Mouse (Mus musculus): ENCODE measurements around the gene Zfp750.

Zfp750 gene

GRCm38 (mm10) chr11:121474831-121475230 is 44.3 kb downstream of the Zfp750 start:
- no peak for DNase-seq (ENCODE audit: low spot score)

DNA sequence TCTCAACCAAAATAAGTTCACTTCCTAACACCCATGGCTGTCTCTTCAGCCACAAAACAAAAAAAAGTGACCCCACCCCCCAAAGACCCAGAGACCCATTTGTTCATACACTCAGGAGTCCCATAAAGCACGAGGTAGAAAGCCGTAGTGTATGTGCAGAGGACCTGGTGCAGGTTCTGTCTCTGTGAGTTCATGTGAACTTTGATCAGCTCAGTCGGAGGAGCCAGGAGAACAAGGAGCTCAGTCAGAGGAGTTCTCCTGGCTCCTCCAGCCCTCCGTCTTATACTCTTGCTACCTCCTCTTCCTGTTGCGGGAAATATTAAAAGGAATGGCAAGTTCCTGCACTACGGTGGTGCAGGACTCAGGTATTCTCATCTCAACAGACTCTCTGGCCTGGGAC is 51.7 kb downstream of the Zfp750 start:
- DNase-seq (ENCODE audit: low spot score), result no peak

All from retina, embryonic 14.5 days (tissue).